Mouse (Mus musculus) neural tube, embryonic 14.5 days (tissue): Measurements from ENCODE around the gene Tap2. TPM values are rescaled to one million over a fixed set of nuclear protein-coding genes. Genes with fewer than 3 reads are reported as not detected.
"Not testable (repeated sequence)": the region's sequence is repeated elsewhere in the genome, so short reads cannot be mapped to it uniquely, and the experiment has no call there.

Experiments used
- ATAC-seq: fragments of 200-750 bp; cut with Nextera tagmentation; 2 replicates; pipeline ENCODE4 v1.8.0; 2017; ENCODE audit warnings: low read depth, mild to moderate bottlenecking, moderate TSS enrichment, moderate library complexity
- H3K27ac ChIP-seq: fragments of 300-500 bp; sonication (generic); 2 replicates; pipeline ENCODE4 v1.5.1; 2014; ENCODE audit warnings: low read depth, mild to moderate bottlenecking, control low read depth, low read length, moderate library complexity, mixed read lengths
- H3K27me3 ChIP-seq: fragments of 300-500 bp; sonication (generic); 2 replicates; pipeline ENCODE4 v1.6.1; 2014; ENCODE audit warnings: low read length; ENCODE audit not compliant: control insufficient read depth, insufficient read depth
- H3K36me3 ChIP-seq: fragments of 300-500 bp; sonication (generic); 2 replicates; pipeline ENCODE4 v1.6.1; 2014; ENCODE audit warnings: low read length, mixed read lengths; ENCODE audit not compliant: control insufficient read depth, insufficient read depth
- H3K4me1 ChIP-seq: fragments of 300-500 bp; sonication (generic); 2 replicates; pipeline ENCODE4 v1.6.1; 2014; ENCODE audit warnings: low read length; ENCODE audit not compliant: control insufficient read depth, insufficient read depth
- H3K4me2 ChIP-seq: fragments of 300-500 bp; sonication (generic); 2 replicates; pipeline ENCODE4 v1.6.1; 2014; ENCODE audit warnings: mild to moderate bottlenecking, low read depth, low read length, control low read depth
- H3K4me3 ChIP-seq: fragments of 300-500 bp; sonication (generic); 2 replicates; pipeline ENCODE4 v1.5.1; 2014; ENCODE audit warnings: low read depth, low read length, control low read depth, mixed read lengths
- H3K9ac ChIP-seq: fragments of 300-500 bp; sonication (generic); replicated peaks from 2 replicates; pipeline ENCODE4 v1.6.1; 2014; ENCODE audit warnings: low read depth, mild to moderate bottlenecking, control low read depth, low read length, mixed read lengths
- H3K9me3 ChIP-seq: fragments of 300-500 bp; sonication (generic); 2 replicates; pipeline ENCODE4 v1.6.1; 2016; ENCODE audit warnings: low read length; ENCODE audit not compliant: control insufficient read depth
- WGBS: fragments of 180-500 bp; shearing (Covaris S2); extraction: QIAGEN DNeasy Blood & Tissue Kit; methylation state at CpG from one replicate; pipeline ENCODE4 v1.1.7; 2014; 5-methylcytosine and 5-hydroxymethylcytosine counted together
- polyA plus RNA-seq: library from polyadenylated mRNA; unstranded; fragments of >200 nt; fragmentation: Nextera tagmentation; extraction: Ambion mirVana; gene quantifications from 2 replicates; pipeline ENCODE4 v1.2.1, GENCODE M21; 2014

The Tap2 gene
- polyA plus RNA-seq, 1 experiment from 2014 or later = 0.90 TPM

- no peak overlapping the region for H3K9ac ChIP-seq
- H3K4me3 ChIP-seq = no peak overlapping the region
- H3K4me1 ChIP-seq = no peaks in the 10 kb centered on the region
- no peaks in the 10 kb centered on the region for H3K9me3 ChIP-seq
- ATAC-seq = no peak
- no peak overlapping the region for H3K4me2 ChIP-seq
- H3K27me3 ChIP-seq = 0 out of 2 replicates have a peak, but pooled peaks cover 4% of the 10 kb centered on the region
- 92% methylated on average over 8 of the region's 8 CpGs for WGBS
- no peaks in the 10 kb centered on the region for H3K36me3 ChIP-seq
- no peak overlapping the region for H3K27ac ChIP-seq
Observed at GRCm38 (mm10) chr17:34217216-34217928, 14.0 kb downstream of the Tap2 start.

DNA sequence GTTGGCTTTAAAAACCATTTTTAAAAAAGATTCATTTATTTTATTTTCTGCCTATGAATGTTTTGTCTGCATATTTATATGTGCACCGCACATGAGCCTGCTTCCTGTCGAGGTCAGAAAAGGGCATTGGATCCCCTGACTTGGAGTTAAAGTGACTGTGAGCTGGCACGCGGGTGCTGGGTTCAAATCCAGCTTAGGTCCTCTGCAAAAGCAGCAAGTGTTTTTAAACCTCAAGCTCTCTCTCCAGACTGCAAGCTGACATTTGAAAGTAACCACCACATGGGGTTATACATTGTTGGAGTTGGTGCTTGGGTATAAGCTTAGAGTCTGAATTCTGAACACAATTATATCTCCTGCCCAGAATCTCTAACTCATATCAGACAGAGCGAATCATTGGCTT lies 14.7 kb downstream of the Tap2 start:
- no peak for ATAC-seq
- no peaks in the 10 kb centered on the region for H3K36me3 ChIP-seq
- WGBS = 90% methylated on average over 5 of the region's 5 CpGs
- no peak overlapping the region for H3K9ac ChIP-seq
- H3K4me1 ChIP-seq = no peaks in the 10 kb centered on the region
- no peak overlapping the region for H3K4me2 ChIP-seq
- H3K27me3 ChIP-seq = 0 out of 2 replicates have a peak, but pooled peaks cover 4% of the 10 kb centered on the region
- no peaks in the 10 kb centered on the region for H3K9me3 ChIP-seq
- H3K4me3 ChIP-seq = no peak overlapping the region
- no peak overlapping the region for H3K27ac ChIP-seq

DNA sequence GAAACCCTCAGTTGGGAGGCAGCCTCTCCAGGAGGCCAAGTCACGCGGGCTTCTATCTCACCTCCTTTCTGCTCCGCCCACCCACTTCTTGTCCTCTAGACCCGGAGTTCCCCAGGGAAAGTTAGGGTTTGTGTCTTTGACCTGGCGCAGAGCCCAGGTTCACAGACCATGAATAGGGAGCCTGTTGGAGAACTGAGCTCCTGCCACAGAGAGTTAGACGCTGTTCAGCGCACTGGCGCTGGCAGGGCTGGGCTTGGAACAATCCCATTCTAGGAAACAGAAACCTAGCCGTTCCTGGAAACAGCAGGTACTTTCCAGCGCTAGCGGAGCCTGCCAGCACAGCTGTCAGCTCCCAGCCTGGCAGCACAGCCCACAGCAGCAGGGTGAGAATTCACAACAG lies 15.3 kb downstream of the Tap2 start:
- ATAC-seq = no peak
- no peaks in the 10 kb centered on the region for H3K4me1 ChIP-seq
- no peaks in the 10 kb centered on the region for H3K36me3 ChIP-seq
- H3K4me2 ChIP-seq = no peak overlapping the region
- H3K27ac ChIP-seq = no peak overlapping the region
- WGBS = 78% methylated on average over 11 of the region's 11 CpGs
- 0 out of 2 replicates have a peak, but pooled peaks cover 4% of the 10 kb centered on the region for H3K27me3 ChIP-seq
- no peak overlapping the region for H3K4me3 ChIP-seq
- H3K9me3 ChIP-seq = no peaks in the 10 kb centered on the region
- no peak overlapping the region for H3K9ac ChIP-seq

GRCm38 (mm10) chr17:34219096-34219495 lies 15.8 kb downstream of the Tap2 start:
- not testable (repeated sequence) for H3K9me3 ChIP-seq, ATAC-seq, H3K36me3 ChIP-seq, H3K9ac ChIP-seq, H3K27me3 ChIP-seq, H3K4me2 ChIP-seq, H3K4me1 ChIP-seq, H3K4me3 ChIP-seq, H3K27ac ChIP-seq
- WGBS = 87% methylated on average over 8 of the region's 11 CpGs

DNA sequence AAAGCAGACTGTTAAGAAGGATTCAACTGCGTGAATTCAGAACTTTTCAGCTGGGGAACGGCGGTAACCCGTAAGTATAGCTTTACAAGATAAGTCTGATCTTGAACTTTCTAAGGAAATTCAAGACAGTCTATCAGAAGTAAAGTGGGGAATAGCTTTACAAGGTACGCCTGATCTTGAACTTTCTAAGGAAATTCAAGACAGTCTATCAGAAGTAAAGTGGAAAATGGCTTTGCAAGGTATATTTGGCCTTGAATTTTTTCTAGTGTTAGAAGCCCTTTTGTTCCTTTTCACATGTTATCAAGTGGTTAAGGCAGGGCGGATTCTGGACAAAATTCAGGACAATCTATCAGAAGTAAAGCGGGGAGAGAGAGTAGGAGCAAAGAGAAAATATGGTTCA lies 16.5 kb downstream of the Tap2 start:
- H3K36me3 ChIP-seq, H3K9me3 ChIP-seq, H3K27ac ChIP-seq, H3K4me2 ChIP-seq, H3K4me3 ChIP-seq, H3K9ac ChIP-seq, ATAC-seq, H3K27me3 ChIP-seq, H3K4me1 ChIP-seq: not testable (repeated sequence)
- WGBS = 100% methylated on average over 3 of the region's 7 CpGs

DNA sequence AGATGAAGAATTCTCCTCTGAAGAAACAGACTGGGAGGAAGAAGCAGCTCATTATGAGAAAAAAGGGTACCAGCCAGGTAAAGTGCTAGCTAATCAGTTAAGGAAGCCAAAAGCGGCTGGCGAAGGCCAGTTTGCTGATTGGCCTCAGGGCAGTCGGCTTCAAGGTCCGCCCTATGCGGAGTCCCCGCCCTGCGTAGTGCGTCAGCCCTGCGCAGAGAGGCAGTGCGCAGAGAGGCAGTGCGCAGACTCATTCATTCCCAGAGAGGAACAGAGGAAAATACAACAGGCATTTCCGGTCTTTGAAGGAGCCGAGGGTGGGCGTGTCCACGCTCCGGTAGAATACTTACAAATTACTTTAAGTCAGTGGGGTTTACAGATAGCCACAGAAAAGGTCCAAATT lies 17.1 kb downstream of the Tap2 start:
- 100% methylated on average over 1 of the region's 16 CpGs for WGBS
- not testable (repeated sequence) for H3K9ac ChIP-seq, ATAC-seq

GRCm38 (mm10) chr17:34224816-34225215 lies 21.5 kb downstream of the Tap2 start:
- Histone ChIP-seq H3K4me2 (no peak overlapping the region), H3K27me3 (no peaks in the 10 kb centered on the region), H3K4me1 (no peaks in the 10 kb centered on the region), H3K4me3 (no peak overlapping the region), H3K27ac (no peak overlapping the region), H3K9ac (no peak overlapping the region), H3K36me3 (no peaks in the 10 kb centered on the region), H3K9me3 (no peaks in the 10 kb centered on the region)
- no peak for ATAC-seq
- over 99% methylated on average over 3 of the region's 3 CpGs for WGBS

More for the DNA sequence above, 17.1 kb downstream of the Tap2 start:
- H3K4me2 ChIP-seq, H3K27ac ChIP-seq, H3K4me1 ChIP-seq, H3K4me3 ChIP-seq, H3K9me3 ChIP-seq, H3K27me3 ChIP-seq, H3K36me3 ChIP-seq: not testable (repeated sequence)

DNA sequence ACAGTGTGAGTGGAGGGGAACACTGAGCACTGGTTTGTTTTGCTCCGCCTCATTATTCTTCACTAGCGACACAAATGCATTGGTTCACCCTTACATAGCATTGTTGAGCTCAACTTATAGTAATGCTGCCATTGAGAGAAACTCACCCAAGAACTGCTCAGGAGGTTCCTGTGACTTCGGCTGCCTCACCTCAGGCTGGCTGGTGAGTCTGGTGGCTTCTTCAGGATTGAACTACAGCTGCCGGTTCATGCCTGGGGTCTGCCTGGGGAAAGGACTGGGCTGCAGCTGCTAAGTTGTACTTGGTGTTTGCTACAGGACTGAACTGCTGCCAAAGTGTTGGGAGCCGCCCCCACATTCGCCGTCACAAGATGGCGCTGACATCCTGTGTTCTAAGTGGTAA lies 22.1 kb downstream of the Tap2 start:
- no peak for ATAC-seq
- Histone ChIP-seq H3K4me1 (no peaks in the 10 kb centered on the region), H3K4me3 (no peak overlapping the region), H3K27me3 (no peaks in the 10 kb centered on the region), H3K36me3 (no peaks in the 10 kb centered on the region), H3K9me3 (no peaks in the 10 kb centered on the region), H3K9ac (no peak overlapping the region), H3K4me2 (no peak overlapping the region), H3K27ac (no peak overlapping the region)
- 94% methylated on average over 8 of the region's 8 CpGs for WGBS

DNA sequence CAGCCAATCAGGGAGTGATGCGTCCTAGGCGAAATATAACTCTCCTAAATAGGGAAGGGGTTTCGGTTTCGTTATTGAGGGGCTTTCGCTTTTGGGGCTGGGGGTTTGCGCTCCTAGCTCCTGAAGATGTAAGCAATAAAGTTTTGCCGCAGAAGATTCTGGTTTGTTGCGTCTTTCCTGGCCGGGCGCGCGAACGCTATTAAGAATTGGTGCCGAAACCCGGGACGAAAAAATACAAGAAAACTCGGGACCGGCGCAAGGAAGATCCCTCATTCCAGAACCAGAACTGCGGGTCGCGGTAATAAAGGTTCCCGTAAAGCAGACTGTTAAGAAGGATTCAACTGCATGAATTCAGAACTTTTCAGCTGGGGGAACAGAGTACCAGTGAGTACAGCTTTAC lies 22.6 kb downstream of the Tap2 start:
- H3K27ac ChIP-seq, H3K9me3 ChIP-seq, H3K4me1 ChIP-seq, H3K36me3 ChIP-seq, H3K4me3 ChIP-seq, H3K27me3 ChIP-seq, H3K9ac ChIP-seq, ATAC-seq, H3K4me2 ChIP-seq: not testable (repeated sequence)
- WGBS = over 99% methylated on average over 13 of the region's 23 CpGs
